Mouse (Mus musculus): ENCODE results near the gene Gne. TPM values are rescaled to one million over a fixed set of nuclear protein-coding genes. Genes with fewer than 3 reads are reported as not detected.

Gene Gne
- total and polyA plus RNA-seq, 2 experiments, result 87.9 to 318 TPM

DNA sequence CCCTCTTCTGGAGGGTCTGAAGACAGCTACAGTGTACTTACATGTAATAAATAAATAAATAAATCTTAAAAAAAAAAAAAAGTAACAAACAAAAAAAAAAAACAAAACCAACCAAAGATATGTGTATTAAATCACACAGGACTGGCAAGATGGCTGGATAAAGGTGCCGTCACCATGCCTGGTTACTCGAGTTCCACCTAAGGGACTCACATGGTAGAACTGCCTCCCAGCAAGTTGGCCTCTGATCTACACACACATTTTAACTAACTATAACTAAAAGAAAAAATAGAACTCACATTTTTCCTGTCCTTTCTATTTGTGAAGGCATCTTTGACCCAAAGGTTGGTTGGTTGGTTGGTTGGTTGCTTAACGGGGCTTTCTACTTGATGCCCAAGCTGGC, 72.2 kb downstream of the Gne start:
- Histone ChIP-seq H3K4me3 (ENCODE audit: insufficient read depth, low read depth, low read length) (peak overlapping the region; percentile 58; the same call in 1 of the 2 replicates), H3K9ac (ENCODE audit: low read depth, low read length) (no peak overlapping the region), H3K36me3 (ENCODE audit: control insufficient read depth, insufficient read depth, low read length) (no peaks in the 10 kb centered on the region)

DNA sequence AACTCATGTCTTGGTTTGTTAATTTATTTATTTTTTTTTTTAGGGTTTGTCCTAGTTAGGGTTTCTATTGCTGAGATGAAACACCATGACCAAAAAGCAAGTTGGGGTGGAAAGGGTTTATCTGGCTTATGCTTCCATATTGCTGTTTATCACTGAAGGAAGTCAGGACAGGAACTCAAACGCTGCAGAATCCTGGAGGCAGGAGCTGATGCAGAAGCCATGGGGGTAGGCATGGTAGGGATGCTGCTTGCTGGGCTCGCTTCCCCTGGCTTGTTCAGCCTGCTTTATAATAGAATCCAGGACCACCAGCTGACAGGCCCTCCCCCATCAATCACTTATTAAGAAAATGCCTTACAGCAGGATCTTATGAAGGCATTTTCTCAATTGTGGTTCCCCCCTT, 73.1 kb downstream of the Gne start:
- no peak for TF ChIP-seq CTCF (IDR thresholded peaks at IDR 0.05; ENCODE audit: low read depth, low read length)
- TF ChIP-seq POLR2A (IDR thresholded peaks at IDR 0.05; ENCODE audit: extremely low read depth, insufficient read depth, low read length), result no peak
- Histone ChIP-seq H3K4me1 (ENCODE audit: control insufficient read depth, insufficient read depth, low read length) (peaks cover 8% of the 10 kb centered on the region), H3K4me3 (ENCODE audit: insufficient read depth, low read depth, low read length) (no peak overlapping the region), H3K9ac (ENCODE audit: low read depth, low read length) (no peak overlapping the region), H3K27ac (replicated peaks; ENCODE audit: insufficient read depth, low read depth, low read length) (no peak overlapping the region), H3K36me3 (ENCODE audit: control insufficient read depth, insufficient read depth, low read length) (no peaks in the 10 kb centered on the region), H3K79me2 (ENCODE audit: control insufficient read depth, insufficient read depth, low read length) (peaks cover 27% of the 10 kb centered on the region), H3K27me3 (ENCODE audit: control insufficient read depth, insufficient read depth, low read length) (no peaks in the 10 kb centered on the region)
- WGBS, result 46% methylated on average over 2 of the region's 2 CpGs
- DNase-seq (ENCODE audit: extremely low read depth, low read depth, low spot score), result no peak

More for the DNA sequence above, 72.2 kb downstream of the Gne start:
- 71% methylated on average over 3 of the region's 3 CpGs for WGBS
- no peak overlapping the region for H3K27ac ChIP-seq (replicated peaks; ENCODE audit: insufficient read depth, low read depth, low read length)
- no peaks in the 10 kb centered on the region for H3K27me3 ChIP-seq (ENCODE audit: control insufficient read depth, insufficient read depth, low read length)
- peaks cover 15% of the 10 kb centered on the region for H3K4me1 ChIP-seq (ENCODE audit: control insufficient read depth, insufficient read depth, low read length)
- TF ChIP-seq POLR2A (IDR thresholded peaks at IDR 0.05; ENCODE audit: extremely low read depth, insufficient read depth, low read length) (no peak), CTCF (IDR thresholded peaks at IDR 0.05; ENCODE audit: low read depth, low read length) (no peak)
- peaks cover 36% of the 10 kb centered on the region for H3K79me2 ChIP-seq (ENCODE audit: control insufficient read depth, insufficient read depth, low read length)
- DNase-seq (ENCODE audit: extremely low read depth, low read depth, low spot score), result no peak

DNA sequence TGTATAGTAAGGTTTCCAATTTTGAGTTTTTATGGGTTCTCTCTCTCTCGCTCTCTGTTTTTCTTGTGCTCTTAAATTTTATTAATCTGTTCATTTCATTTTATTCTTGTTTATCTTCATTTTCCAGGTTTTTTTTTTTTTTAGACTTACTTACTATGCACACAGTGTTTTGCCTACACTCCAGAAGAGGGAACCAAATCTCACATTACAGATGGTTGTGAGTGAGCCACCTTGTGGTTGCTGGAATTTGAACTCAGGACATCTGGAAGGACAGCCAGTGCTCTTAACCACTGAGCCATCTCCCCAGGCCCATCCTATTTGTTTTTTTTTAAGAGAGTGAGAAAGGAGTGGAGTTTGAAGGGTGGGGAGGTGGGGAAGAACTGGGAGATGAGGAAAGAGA, 73.8 kb downstream of the Gne start:
- Histone ChIP-seq H3K36me3 (ENCODE audit: control insufficient read depth, insufficient read depth, low read length) (no peaks in the 10 kb centered on the region), H3K27ac (replicated peaks; ENCODE audit: insufficient read depth, low read depth, low read length) (no peak overlapping the region), H3K4me3 (ENCODE audit: insufficient read depth, low read depth, low read length) (no peak overlapping the region), H3K9ac (ENCODE audit: low read depth, low read length) (no peak overlapping the region), H3K27me3 (ENCODE audit: control insufficient read depth, insufficient read depth, low read length) (no peaks in the 10 kb centered on the region), H3K79me2 (ENCODE audit: control insufficient read depth, insufficient read depth, low read length) (peaks cover 25% of the 10 kb centered on the region; the same call in 1 of the 2 replicates), H3K4me1 (ENCODE audit: control insufficient read depth, insufficient read depth, low read length) (peaks cover 6% of the 10 kb centered on the region)
- WGBS, result 100% methylated on average over 1 of the region's 1 CpGs
- TF ChIP-seq CTCF (IDR thresholded peaks at IDR 0.05; ENCODE audit: low read depth, low read length) (no peak), POLR2A (IDR thresholded peaks at IDR 0.05; ENCODE audit: extremely low read depth, insufficient read depth, low read length) (no peak)
- DNase-seq (ENCODE audit: extremely low read depth, low read depth, low spot score), result no peak

DNA sequence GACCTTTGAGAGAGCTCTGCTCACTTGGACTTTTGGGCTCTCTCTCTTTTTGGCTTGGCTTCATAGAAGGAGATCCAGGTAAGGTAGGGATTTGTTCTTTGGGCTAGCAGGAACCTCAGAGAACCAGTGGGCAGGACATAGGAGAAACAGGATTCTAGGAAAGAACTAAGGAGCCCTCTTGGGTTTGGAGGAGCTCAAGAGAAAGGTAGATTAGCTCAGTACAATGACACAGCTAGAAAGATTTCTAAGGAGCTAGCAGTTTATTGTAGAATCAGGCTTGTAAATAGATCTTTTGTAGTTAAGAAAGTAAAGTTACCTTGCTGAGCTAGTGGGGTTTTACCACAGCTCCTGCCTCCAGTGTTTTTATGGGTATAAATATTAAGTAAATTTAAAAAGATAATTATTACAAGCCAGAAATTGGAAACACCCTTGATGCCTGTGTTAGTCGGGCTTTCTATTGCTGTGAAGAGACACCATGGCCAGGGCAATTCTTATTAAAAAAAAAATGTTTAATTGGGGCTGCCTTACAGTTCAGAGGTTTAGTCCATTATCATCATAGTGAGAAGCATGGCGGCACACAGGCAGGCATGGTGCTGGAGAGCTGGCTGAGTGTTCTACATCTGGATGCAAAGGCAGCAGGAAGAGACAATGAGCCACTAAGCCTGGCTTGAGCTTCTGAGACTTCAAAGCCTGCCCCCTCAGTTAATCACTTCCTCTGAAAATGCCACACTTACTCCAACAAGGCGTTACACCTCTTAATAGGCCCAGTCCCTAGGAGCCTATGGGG, 79.2 kb downstream of the Gne start:
- WGBS, result 82% methylated on average over 3 of the region's 3 CpGs
- no peaks in the 10 kb centered on the region for H3K36me3 ChIP-seq (ENCODE audit: control insufficient read depth, insufficient read depth, low read length)
- H3K4me1 ChIP-seq (ENCODE audit: control insufficient read depth, insufficient read depth, low read length), result no peaks in the 10 kb centered on the region
- H3K9ac ChIP-seq (ENCODE audit: low read depth, low read length), result no peak overlapping the region
- no peaks in the 10 kb centered on the region for H3K27me3 ChIP-seq (ENCODE audit: control insufficient read depth, insufficient read depth, low read length)
- no peak for DNase-seq (ENCODE audit: extremely low read depth, low read depth, low spot score)
- no peaks in the 10 kb centered on the region for H3K79me2 ChIP-seq (ENCODE audit: control insufficient read depth, insufficient read depth, low read length)
- no peak overlapping the region for H3K27ac ChIP-seq (replicated peaks; ENCODE audit: insufficient read depth, low read depth, low read length)
- H3K4me3 ChIP-seq (ENCODE audit: insufficient read depth, low read depth, low read length), result no peak overlapping the region
- TF ChIP-seq POLR2A (IDR thresholded peaks at IDR 0.05; ENCODE audit: extremely low read depth, insufficient read depth, low read length), result no peak
- no peak for TF ChIP-seq CTCF (IDR thresholded peaks at IDR 0.05; ENCODE audit: low read depth, low read length)

DNA sequence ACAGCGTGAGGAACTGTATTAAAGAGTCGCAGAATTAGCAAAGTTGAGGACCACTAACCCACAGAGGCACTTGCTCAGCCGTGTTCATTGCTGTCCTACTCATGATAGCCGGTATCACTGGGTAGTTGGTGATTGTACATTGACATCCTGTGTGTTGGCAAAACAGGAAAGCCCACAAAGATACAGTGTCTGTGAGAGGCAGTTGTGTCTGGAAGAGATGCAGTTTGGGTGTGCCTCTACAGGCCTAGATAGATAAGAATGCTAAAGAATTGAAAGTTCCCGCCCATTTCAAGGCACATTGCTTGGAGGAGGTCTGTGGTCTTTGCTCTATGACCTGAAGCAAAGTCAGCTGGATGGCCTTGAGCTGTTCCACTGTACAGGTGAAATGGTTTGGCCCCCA, 79.9 kb downstream of the Gne start, which contains the start of gene Clta:
Gene Clta (plus strand): TSS at position 327 of the 400 bp plus-strand sequence.
- Histone ChIP-seq H3K9ac (ENCODE audit: low read depth, low read length) (no peak within 1 kb of the TSS), H3K79me2 (ENCODE audit: control insufficient read depth, insufficient read depth, low read length) (no peaks in the 10 kb centered on the region), H3K4me1 (ENCODE audit: control insufficient read depth, insufficient read depth, low read length) (no peaks in the 10 kb centered on the region), H3K27ac (replicated peaks; ENCODE audit: insufficient read depth, low read depth, low read length) (no peak within 1 kb of the TSS), H3K4me3 (ENCODE audit: insufficient read depth, low read depth, low read length) (no peak within 1 kb of the TSS), H3K36me3 (ENCODE audit: control insufficient read depth, insufficient read depth, low read length) (no peaks in the 10 kb centered on the region), H3K27me3 (ENCODE audit: control insufficient read depth, insufficient read depth, low read length) (no peaks in the 10 kb centered on the region)
- WGBS, result 83% methylated on average over 5 of the region's 5 CpGs
- TF ChIP-seq POLR2A (IDR thresholded peaks at IDR 0.05; ENCODE audit: extremely low read depth, insufficient read depth, low read length), result no peak
- TF ChIP-seq CTCF (IDR thresholded peaks at IDR 0.05; ENCODE audit: low read depth, low read length), result no peak
- DNase-seq (ENCODE audit: extremely low read depth, low read depth, low spot score), result no peak

DNA sequence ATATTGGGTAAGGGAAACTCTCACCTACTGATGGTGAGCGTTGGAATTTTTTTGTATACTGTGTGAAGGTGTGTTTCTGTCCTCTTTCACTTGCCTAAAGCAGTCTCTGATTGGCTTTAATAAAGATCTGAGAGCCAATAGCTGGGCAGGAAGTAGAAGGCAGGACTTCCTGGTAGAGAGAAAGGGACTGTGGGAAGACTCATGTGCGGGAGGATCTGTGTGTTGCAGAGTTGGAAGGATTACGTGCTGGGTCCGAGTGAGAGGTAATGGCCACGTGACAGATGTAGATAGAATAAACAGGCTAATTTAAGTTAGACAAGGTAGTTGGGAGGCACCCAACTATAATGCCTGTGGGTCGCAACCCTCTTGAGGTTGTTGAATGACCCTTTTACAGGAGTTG, 80.4 kb downstream of the Gne start:
- H3K27me3 ChIP-seq (ENCODE audit: control insufficient read depth, insufficient read depth, low read length), result no peaks in the 10 kb centered on the region
- H3K79me2 ChIP-seq (ENCODE audit: control insufficient read depth, insufficient read depth, low read length), result no peaks in the 10 kb centered on the region
- no peaks in the 10 kb centered on the region for H3K36me3 ChIP-seq (ENCODE audit: control insufficient read depth, insufficient read depth, low read length)
- no peak overlapping the region for H3K4me3 ChIP-seq (ENCODE audit: insufficient read depth, low read depth, low read length)
- TF ChIP-seq POLR2A (IDR thresholded peaks at IDR 0.05; ENCODE audit: extremely low read depth, insufficient read depth, low read length), result no peak
- no peak for TF ChIP-seq CTCF (IDR thresholded peaks at IDR 0.05; ENCODE audit: low read depth, low read length)
- no peak overlapping the region for H3K27ac ChIP-seq (replicated peaks; ENCODE audit: insufficient read depth, low read depth, low read length)
- no peaks in the 10 kb centered on the region for H3K4me1 ChIP-seq (ENCODE audit: control insufficient read depth, insufficient read depth, low read length)
- H3K9ac ChIP-seq (ENCODE audit: low read depth, low read length), result no peak overlapping the region
- WGBS, result 82% methylated on average over 6 of the region's 6 CpGs
- no peak for DNase-seq (ENCODE audit: extremely low read depth, low read depth, low spot score)

Measured in liver, adult 2 months (tissue).